Comparison of ENCODE assay signal across 20 mouse cellular contexts in the genomic region with DNA sequence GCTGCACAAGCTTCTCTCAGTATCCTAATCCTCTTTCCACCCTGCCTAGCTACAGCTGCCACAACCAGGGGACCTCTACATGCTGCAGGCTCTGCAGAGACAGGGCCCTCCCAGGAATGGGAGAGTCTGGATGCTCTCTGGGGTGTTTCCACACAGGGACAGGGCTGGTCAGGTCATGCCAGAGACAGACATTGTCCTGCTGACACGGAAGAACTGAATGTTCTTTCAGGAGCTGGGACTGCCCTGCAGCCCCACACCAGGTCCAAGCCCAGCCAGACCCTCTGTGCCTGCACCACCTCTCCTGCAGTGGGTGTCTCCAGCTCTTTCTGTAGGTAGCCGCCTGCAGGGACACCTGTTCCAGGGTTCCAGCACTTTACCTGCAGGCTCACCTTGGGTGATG. TPM values are rescaled to one million over a fixed set of nuclear protein-coding genes. Genes with fewer than 3 reads are reported as not detected.
DNase-seq lines count a peak whose midpoint lies in the region; ATAC-seq and TF ChIP-seq lines count a peak whose summit lies in the region.
"Had no signal": no experiment of that assay in that cellular context is flagged by ENCODE, and none has a peak within 500 bp of the region (broad histone marks: within the 10 kb centered on the region; RNA-seq: fewer than 3 reads in every experiment).

No protein-coding gene starts in this region.

- peak overlapping the region; percentile 76 for H3K4me2 ChIP-seq in intestine, embryonic 15.5 days (replicated peaks)
- no peak overlapping the region for H3K4me2 ChIP-seq in intestine, postnatal 0 days (replicated peaks; ENCODE audit: low read depth)
- peak overlapping the region; percentile 88 for H3K4me2 ChIP-seq in heart, embryonic 13.5 days
- peak overlapping the region; percentile 67 for H3K4me2 ChIP-seq in heart, postnatal 0 days (ENCODE audit: low read depth, low read length)
- H3K4me2 ChIP-seq in stomach, embryonic 14.5 days (replicated peaks; ENCODE audit: low read depth, low read length) = peak overlapping the region; percentile 57; the same call in 1 of the 2 replicates
- H3K4me2 ChIP-seq: liver, embryonic 13.5 days had no signal

- H3K4me1 ChIP-seq in intestine, embryonic 15.5 days (replicated peaks) = peaks cover 3% of the 10 kb centered on the region
- H3K4me1 ChIP-seq in intestine, postnatal 0 days (replicated peaks; ENCODE audit: control insufficient read depth, insufficient read depth, low read length) = no peaks in the 10 kb centered on the region
- H3K4me1 ChIP-seq in heart, embryonic 13.5 days = peaks cover 37% of the 10 kb centered on the region
- H3K4me1 ChIP-seq in heart, postnatal 0 days (ENCODE audit: control insufficient read depth, insufficient read depth) = peaks cover 12% of the 10 kb centered on the region
- no peaks in the 10 kb centered on the region for H3K4me1 ChIP-seq in stomach, embryonic 14.5 days (ENCODE audit: control insufficient read depth, insufficient read depth, low read length)
- H3K4me1 ChIP-seq: liver, embryonic 13.5 days had no signal

- WGBS in intestine, embryonic 15.5 days = 47% methylated on average over 2 of the region's 2 CpGs
- 48% methylated on average over 2 of the region's 2 CpGs for WGBS in intestine, postnatal 0 days
- WGBS in heart, embryonic 13.5 days = 13% methylated on average over 2 of the region's 2 CpGs
- 22% methylated on average over 2 of the region's 2 CpGs for WGBS in heart, postnatal 0 days
- WGBS in stomach, embryonic 14.5 days = 36% methylated on average over 2 of the region's 2 CpGs

- no peak for ATAC-seq in intestine, embryonic 15.5 days
- ATAC-seq in intestine, postnatal 0 days = no peak
- ATAC-seq in heart, embryonic 13.5 days (ENCODE audit: extremely low read depth, insufficient number of reproducible peaks, low FRiP score, low TSS enrichment) = no peak
- ATAC-seq in heart, postnatal 0 days (ENCODE audit: insufficient read depth, low read depth) = no peak
- no peak for ATAC-seq in stomach, embryonic 14.5 days (ENCODE audit: insufficient number of reproducible peaks, insufficient read depth, low FRiP score, low read depth)
- ATAC-seq: CD4-positive, CD25-positive, alpha-beta regulatory T cell, adult 4 months had no signal

- peak; percentile 31; the same call in 1 of the 2 replicates for TF ChIP-seq EP300 in heart, postnatal 0 days (IDR thresholded peaks at IDR 0.05; ENCODE audit: low read depth)

- DNase-seq in heart, postnatal 0 days (ENCODE audit: low spot score) = no peak
- no peak for DNase-seq in thymus, postnatal 10 days (ENCODE audit: low spot score in 2 of 2)
- no peak for DNase-seq in retina, postnatal 1 day
- DNase-seq: adrenal gland, adult 8-10 months; cerebellum, adult 2 months; gastrocnemius, postnatal 10 days; kidney, adult 18-20 months; kidney, postnatal 14 days; layer of hippocampus, adult 9-11 months; liver, embryonic 13.5 days had no signal

- H3K9me3 ChIP-seq in intestine, embryonic 15.5 days = no peaks in the 10 kb centered on the region
- no peaks in the 10 kb centered on the region for H3K9me3 ChIP-seq in intestine, postnatal 0 days (ENCODE audit: control insufficient read depth)
- no peaks in the 10 kb centered on the region for H3K9me3 ChIP-seq in heart, embryonic 13.5 days
- no peaks in the 10 kb centered on the region for H3K9me3 ChIP-seq in heart, postnatal 0 days (replicated peaks; ENCODE audit: control insufficient read depth, low read length)
- H3K9me3 ChIP-seq in stomach, embryonic 14.5 days (ENCODE audit: control insufficient read depth, low read depth, low read length) = no peaks in the 10 kb centered on the region
- H3K9me3 ChIP-seq: hindbrain, embryonic 10.5 days; liver, embryonic 13.5 days had no signal

- H3K4me3 ChIP-seq in intestine, embryonic 15.5 days (replicated peaks) = 0 out of 2 replicates have a peak overlapping the region, but pooled peaks have one; percentile 3
- H3K4me3 ChIP-seq in intestine, postnatal 0 days (ENCODE audit: low read depth, low read length) = no peak overlapping the region
- peak overlapping the region; percentile 85 for H3K4me3 ChIP-seq in heart, embryonic 13.5 days
- H3K4me3 ChIP-seq in heart, postnatal 0 days (ENCODE audit: low read depth, low read length) = peak overlapping the region; percentile 69
- no peak overlapping the region for H3K4me3 ChIP-seq in stomach, embryonic 14.5 days (ENCODE audit: low read depth, low read length)
- H3K4me3 ChIP-seq: liver, embryonic 13.5 days had no signal

- H3K27ac ChIP-seq in intestine, embryonic 15.5 days = no peak overlapping the region
- H3K27ac ChIP-seq in intestine, postnatal 0 days (ENCODE audit: low read depth, low read length) = no peak overlapping the region
- peak overlapping the region; percentile 98 for H3K27ac ChIP-seq in heart, embryonic 13.5 days (replicated peaks)
- peak overlapping the region; percentile 99 for H3K27ac ChIP-seq in heart, postnatal 0 days (ENCODE audit: low read depth)
- H3K27ac ChIP-seq in stomach, embryonic 14.5 days (ENCODE audit: low read length) = no peak overlapping the region
- H3K27ac ChIP-seq: hindbrain, embryonic 10.5 days; liver, embryonic 13.5 days had no signal

- H3K27me3 ChIP-seq in intestine, embryonic 15.5 days (replicated peaks) = peaks cover 54% of the 10 kb centered on the region
- peaks cover 30% of the 10 kb centered on the region; the same call in 1 of the 2 replicates for H3K27me3 ChIP-seq in intestine, postnatal 0 days (replicated peaks; ENCODE audit: control insufficient read depth, insufficient read depth, low read length)
- H3K27me3 ChIP-seq in heart, embryonic 13.5 days (replicated peaks) = peaks cover 50% of the 10 kb centered on the region
- peaks cover 3% of the 10 kb centered on the region; the same call in 1 of the 2 replicates for H3K27me3 ChIP-seq in heart, postnatal 0 days (ENCODE audit: control insufficient read depth, insufficient read depth, low read length)
- H3K27me3 ChIP-seq in stomach, embryonic 14.5 days (ENCODE audit: control insufficient read depth, insufficient read depth, low read length) = peaks cover 8% of the 10 kb centered on the region; the same call in 1 of the 2 replicates

- H3K36me3 ChIP-seq in intestine, embryonic 15.5 days = no peaks in the 10 kb centered on the region
- no peaks in the 10 kb centered on the region for H3K36me3 ChIP-seq in intestine, postnatal 0 days (ENCODE audit: control insufficient read depth, insufficient read depth)
- H3K36me3 ChIP-seq in heart, embryonic 13.5 days = peaks cover 34% of the 10 kb centered on the region
- no peaks in the 10 kb centered on the region; the same call in 1 of the 2 replicates for H3K36me3 ChIP-seq in heart, postnatal 0 days (replicated peaks; ENCODE audit: control insufficient read depth, insufficient read depth, low read length)
- no peaks in the 10 kb centered on the region for H3K36me3 ChIP-seq in stomach, embryonic 14.5 days (ENCODE audit: control insufficient read depth, insufficient read depth, low read length)
- H3K36me3 ChIP-seq: hindbrain, embryonic 10.5 days; liver, embryonic 13.5 days had no signal

- TF ChIP-seq CTCF in intestine, postnatal 0 days (IDR thresholded peaks at IDR 0.05; ENCODE audit: low read depth) = no peak
- no peak for TF ChIP-seq CTCF in heart, postnatal 0 days (IDR thresholded peaks at IDR 0.05; ENCODE audit: low read depth)

- H3K9ac ChIP-seq in intestine, embryonic 15.5 days = no peak overlapping the region
- no peak overlapping the region for H3K9ac ChIP-seq in intestine, postnatal 0 days (ENCODE audit: low read depth, low read length)
- H3K9ac ChIP-seq in heart, embryonic 13.5 days = peak overlapping the region; percentile 99
- peak overlapping the region; percentile 98 for H3K9ac ChIP-seq in heart, postnatal 0 days (replicated peaks; ENCODE audit: low read depth, low read length)
- no peak overlapping the region for H3K9ac ChIP-seq in stomach, embryonic 14.5 days (replicated peaks; ENCODE audit: low read depth, low read length)
- H3K9ac ChIP-seq: liver, embryonic 13.5 days had no signal

RNA-seq across cellular contexts. Expression of a gene that starts 52.8 kb away (rescaled TPM):
- polyA plus RNA-seq in intestine, embryonic 15.5 days (2015; fragmentation: Nextera tagmentation; extraction: Ambion mirVana) = 8.6 and 8.8 TPM in 2 replicates
- polyA plus RNA-seq in intestine, postnatal 0 days (2015; fragmentation: Nextera tagmentation; extraction: Ambion mirVana) = 20.9 and 23.9 TPM in 2 replicates
- polyA plus RNA-seq in heart, embryonic 13.5 days (2015; fragmentation: Nextera tagmentation; extraction: Ambion mirVana) = 11.8 and 14.7 TPM in 2 replicates
- 2.7 and 5.7 TPM in 2 replicates for total RNA-seq in heart, postnatal 0 days (2014; rRNA removed; ENCODE audit: low replicate concordance)
- 1.2 and 1.8 TPM in 2 replicates for polyA plus RNA-seq in heart, postnatal 0 days (2015; fragmentation: Nextera tagmentation; extraction: Ambion mirVana)
- 4.9 and 5.4 TPM in 2 replicates for polyA plus RNA-seq in stomach, embryonic 14.5 days (2014; fragmentation: Nextera tagmentation; extraction: Ambion mirVana)
- total RNA-seq: gastrocnemius, postnatal 10 days; left cerebral cortex, postnatal 14 days; MEL had no signal
- polyA plus RNA-seq: CD4-positive, CD25-positive, alpha-beta regulatory T cell, adult 4 months; cerebellum, adult 2 months; cortical plate, adult 2 months; forebrain, embryonic 14.5 days had no signal

Comparison
In these comparisons a context has a peak if more than half of its experiments do, and no peak if none do; other contexts are left out.
1. H3K4me3 ChIP-seq: peak in intestine, embryonic 15.5 days (single experiment), heart, embryonic 13.5 days (single experiment) and heart, postnatal 0 days (single experiment); none in intestine, postnatal 0 days (single experiment) and stomach, embryonic 14.5 days (single experiment).
2. H3K27ac ChIP-seq: peak in heart, embryonic 13.5 days (single experiment) and heart, postnatal 0 days (single experiment); none in intestine, embryonic 15.5 days (single experiment), intestine, postnatal 0 days (single experiment) and stomach, embryonic 14.5 days (single experiment).
3. H3K9ac ChIP-seq: peak in heart, embryonic 13.5 days (single experiment) and heart, postnatal 0 days (single experiment); none in intestine, embryonic 15.5 days (single experiment), intestine, postnatal 0 days (single experiment) and stomach, embryonic 14.5 days (single experiment).